Mouse (Mus musculus): ENCODE data around the gene Ctsf. TPM values are rescaled to one million over a fixed set of nuclear protein-coding genes. Genes with fewer than 3 reads are reported as not detected.
A peak's percentile ranks its signal among the peaks of the same experiment; 100 is the strongest.

The Ctsf gene
- polyA plus RNA-seq, 1 experiment from 2014 or later = 15.6 TPM

DNA sequence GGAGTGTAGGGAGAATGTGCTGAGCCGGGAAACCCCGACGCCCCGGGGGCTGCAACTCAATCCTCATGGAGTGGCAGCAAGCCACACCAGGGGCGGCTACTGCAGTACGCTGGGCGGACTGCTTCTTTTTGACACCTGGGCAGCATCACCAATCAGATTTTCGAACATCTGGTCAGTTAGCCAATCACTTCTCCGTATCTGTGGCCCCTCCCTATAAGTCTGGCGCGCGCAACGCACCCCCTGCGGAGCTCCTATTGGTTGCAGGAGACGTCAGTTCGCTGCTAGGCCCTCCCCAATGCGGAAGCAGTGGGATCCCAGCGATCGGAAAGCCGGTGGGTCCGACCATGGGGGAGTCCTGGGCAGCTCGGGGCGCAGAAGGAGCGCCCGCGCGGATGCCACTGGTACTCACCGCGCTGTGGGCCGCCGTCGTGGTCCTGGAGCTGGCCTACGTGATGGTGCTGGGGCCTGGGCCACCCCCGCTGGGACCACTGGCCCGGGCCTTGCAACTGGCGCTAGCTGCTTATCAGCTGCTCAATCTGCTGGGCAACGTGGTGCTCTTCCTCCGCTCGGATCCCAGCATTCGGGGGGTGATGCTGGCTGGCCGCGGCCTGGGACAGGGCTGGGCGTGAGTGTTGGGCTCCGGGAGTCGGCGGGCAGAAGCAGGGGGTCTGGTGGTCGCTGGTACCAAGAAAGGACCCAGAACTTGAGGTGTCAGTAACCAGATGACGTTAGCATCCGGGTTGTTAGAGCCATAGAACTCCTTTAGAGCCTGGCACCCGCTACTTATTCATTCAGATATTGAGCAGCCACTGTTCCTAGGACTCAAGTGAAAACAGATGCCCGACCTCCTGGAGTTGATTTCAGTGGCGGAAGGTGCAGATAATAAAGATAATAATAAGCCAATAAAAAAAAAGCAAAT, 23.7 kb downstream of the Ctsf start, which contains the start of gene Zdhhc24:
Gene Zdhhc24, plus strand, starts transcription at position 264 of the 919 bp plus-strand sequence.
- H3K27me3 ChIP-seq (replicated peaks; ENCODE audit: control insufficient read depth, insufficient read depth, low read length) = 0 out of 2 replicates have a peak, but pooled peaks cover 4% of the 10 kb centered on the region
- under 1% methylated on average over 52 of the region's 52 CpGs for WGBS
- ATAC-seq = peak; percentile 98
- H3K4me1 ChIP-seq (replicated peaks; ENCODE audit: control insufficient read depth, insufficient read depth, low read length) = peaks cover 5% of the 10 kb centered on the region; the same call in 1 of the 2 replicates
- TF ChIP-seq CTCF (IDR thresholded peaks at IDR 0.05; ENCODE audit: low read depth) = no peak
- H3K9me3 ChIP-seq (ENCODE audit: control insufficient read depth) = no peaks in the 10 kb centered on the region
- H3K36me3 ChIP-seq (ENCODE audit: control insufficient read depth, insufficient read depth) = peaks cover 10% of the 10 kb centered on the region; the same call in 1 of the 2 replicates
- peak within 1 kb of the TSS; percentile 86 for H3K4me2 ChIP-seq (replicated peaks; ENCODE audit: low read depth)
- H3K27ac ChIP-seq (ENCODE audit: low read depth, low read length) = no peak within 1 kb of the TSS; the same call in 1 of the 2 replicates
- peak within 1 kb of the TSS; percentile 76 for H3K9ac ChIP-seq (ENCODE audit: low read depth, low read length)
- H3K4me3 ChIP-seq (ENCODE audit: low read depth, low read length) = peak within 1 kb of the TSS; percentile 82

DNA sequence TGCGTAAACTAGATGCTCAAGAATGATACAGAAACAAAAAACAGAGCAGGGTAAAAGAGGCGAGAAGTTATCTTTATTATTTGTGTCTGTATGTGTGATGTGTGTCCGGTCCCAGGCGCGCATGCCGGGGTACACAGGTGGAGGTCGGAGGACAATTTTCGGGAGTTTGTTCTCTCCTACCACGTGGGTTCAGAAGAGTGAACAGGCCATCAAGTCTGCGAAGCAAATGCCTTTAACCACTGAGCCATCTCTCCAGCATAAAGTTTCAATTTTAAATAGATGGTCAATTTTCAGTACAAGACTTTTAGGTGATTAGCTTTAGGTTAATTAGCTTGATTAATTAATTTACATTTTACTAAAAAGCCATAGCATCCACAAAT, 24.4 kb downstream of the Ctsf start:
- Histone ChIP-seq H3K27me3 (replicated peaks; ENCODE audit: control insufficient read depth, insufficient read depth, low read length) (0 out of 2 replicates have a peak, but pooled peaks cover 4% of the 10 kb centered on the region), H3K9me3 (ENCODE audit: control insufficient read depth) (no peaks in the 10 kb centered on the region), H3K4me3 (ENCODE audit: low read depth, low read length) (peak overlapping the region; percentile 82), H3K27ac (ENCODE audit: low read depth, low read length) (no peak overlapping the region), H3K36me3 (ENCODE audit: control insufficient read depth, insufficient read depth) (peaks cover 13% of the 10 kb centered on the region; the same call in 1 of the 2 replicates), H3K9ac (ENCODE audit: low read depth, low read length) (peak overlapping the region; percentile 76; the same call in 1 of the 2 replicates), H3K4me2 (replicated peaks; ENCODE audit: low read depth) (peak overlapping the region; percentile 86), H3K4me1 (replicated peaks; ENCODE audit: control insufficient read depth, insufficient read depth, low read length) (peaks cover 5% of the 10 kb centered on the region; the same call in 1 of the 2 replicates)
- 59% methylated on average over 10 of the region's 10 CpGs for WGBS
- no peak for ATAC-seq
- TF ChIP-seq CTCF (IDR thresholded peaks at IDR 0.05; ENCODE audit: low read depth) = no peak

- Histone ChIP-seq H3K9me3 (ENCODE audit: control insufficient read depth) (no peaks in the 10 kb centered on the region), H3K27me3 (replicated peaks; ENCODE audit: control insufficient read depth, insufficient read depth, low read length) (no peaks in the 10 kb centered on the region), H3K9ac (ENCODE audit: low read depth, low read length) (no peak overlapping the region), H3K4me2 (replicated peaks; ENCODE audit: low read depth) (no peak overlapping the region), H3K36me3 (ENCODE audit: control insufficient read depth, insufficient read depth) (peaks cover 13% of the 10 kb centered on the region; the same call in 1 of the 2 replicates), H3K4me1 (replicated peaks; ENCODE audit: control insufficient read depth, insufficient read depth, low read length) (no peaks in the 10 kb centered on the region), H3K4me3 (ENCODE audit: low read depth, low read length) (no peak overlapping the region), H3K27ac (ENCODE audit: low read depth, low read length) (no peak overlapping the region)
- WGBS = 86% methylated on average over 4 of the region's 4 CpGs
- TF ChIP-seq CTCF (IDR thresholded peaks at IDR 0.05; ENCODE audit: low read depth) = no peak
- no peak for ATAC-seq
These were observed 29.0 kb downstream of the Ctsf start for GRCm38 (mm10) chr19:4883961-4884360.

GRCm38 (mm10) chr19:4889791-4890190, 34.9 kb downstream of the Ctsf start:
- ATAC-seq = no peak
- Histone ChIP-seq H3K27me3 (replicated peaks; ENCODE audit: control insufficient read depth, insufficient read depth, low read length) (no peaks in the 10 kb centered on the region), H3K4me1 (replicated peaks; ENCODE audit: control insufficient read depth, insufficient read depth, low read length) (no peaks in the 10 kb centered on the region), H3K4me2 (replicated peaks; ENCODE audit: low read depth) (no peak overlapping the region), H3K9ac (ENCODE audit: low read depth, low read length) (no peak overlapping the region), H3K27ac (ENCODE audit: low read depth, low read length) (no peak overlapping the region), H3K36me3 (ENCODE audit: control insufficient read depth, insufficient read depth) (no peaks in the 10 kb centered on the region), H3K9me3 (ENCODE audit: control insufficient read depth) (no peaks in the 10 kb centered on the region), H3K4me3 (ENCODE audit: low read depth, low read length) (no peak overlapping the region)
- TF ChIP-seq CTCF (IDR thresholded peaks at IDR 0.05; ENCODE audit: low read depth) = no peak
- 85% methylated on average over 10 of the region's 10 CpGs for WGBS

DNA sequence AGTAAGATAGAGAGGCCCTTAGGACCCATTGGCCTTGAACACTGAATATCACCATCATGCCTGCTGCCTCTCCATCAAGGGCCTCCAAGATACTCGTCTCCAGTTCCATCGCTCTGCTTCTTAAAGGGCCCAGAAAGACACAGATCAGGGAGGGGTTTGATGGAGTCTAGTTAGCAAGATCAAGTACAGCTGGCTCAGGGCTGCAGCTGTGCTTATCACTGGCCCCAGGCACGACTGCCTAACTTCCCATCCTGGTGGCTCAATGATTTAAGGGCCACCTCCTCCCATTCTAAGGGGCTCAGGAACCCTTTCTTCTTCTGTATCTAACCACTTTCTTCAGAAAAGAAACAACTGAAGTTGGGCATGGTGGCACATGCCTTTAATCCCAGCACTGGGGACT, 36.9 kb downstream of the Ctsf start:
- no peak overlapping the region for H3K27ac ChIP-seq (ENCODE audit: low read depth, low read length)
- H3K4me3 ChIP-seq (ENCODE audit: low read depth, low read length) = no peak overlapping the region
- H3K9me3 ChIP-seq (ENCODE audit: control insufficient read depth) = no peaks in the 10 kb centered on the region
- TF ChIP-seq CTCF (IDR thresholded peaks at IDR 0.05; ENCODE audit: low read depth) = no peak
- no peaks in the 10 kb centered on the region for H3K36me3 ChIP-seq (ENCODE audit: control insufficient read depth, insufficient read depth)
- WGBS = 68% methylated on average over 3 of the region's 3 CpGs
- H3K9ac ChIP-seq (ENCODE audit: low read depth, low read length) = no peak overlapping the region
- no peaks in the 10 kb centered on the region for H3K4me1 ChIP-seq (replicated peaks; ENCODE audit: control insufficient read depth, insufficient read depth, low read length)
- ATAC-seq = no peak
- no peak overlapping the region for H3K4me2 ChIP-seq (replicated peaks; ENCODE audit: low read depth)
- H3K27me3 ChIP-seq (replicated peaks; ENCODE audit: control insufficient read depth, insufficient read depth, low read length) = no peaks in the 10 kb centered on the region

DNA sequence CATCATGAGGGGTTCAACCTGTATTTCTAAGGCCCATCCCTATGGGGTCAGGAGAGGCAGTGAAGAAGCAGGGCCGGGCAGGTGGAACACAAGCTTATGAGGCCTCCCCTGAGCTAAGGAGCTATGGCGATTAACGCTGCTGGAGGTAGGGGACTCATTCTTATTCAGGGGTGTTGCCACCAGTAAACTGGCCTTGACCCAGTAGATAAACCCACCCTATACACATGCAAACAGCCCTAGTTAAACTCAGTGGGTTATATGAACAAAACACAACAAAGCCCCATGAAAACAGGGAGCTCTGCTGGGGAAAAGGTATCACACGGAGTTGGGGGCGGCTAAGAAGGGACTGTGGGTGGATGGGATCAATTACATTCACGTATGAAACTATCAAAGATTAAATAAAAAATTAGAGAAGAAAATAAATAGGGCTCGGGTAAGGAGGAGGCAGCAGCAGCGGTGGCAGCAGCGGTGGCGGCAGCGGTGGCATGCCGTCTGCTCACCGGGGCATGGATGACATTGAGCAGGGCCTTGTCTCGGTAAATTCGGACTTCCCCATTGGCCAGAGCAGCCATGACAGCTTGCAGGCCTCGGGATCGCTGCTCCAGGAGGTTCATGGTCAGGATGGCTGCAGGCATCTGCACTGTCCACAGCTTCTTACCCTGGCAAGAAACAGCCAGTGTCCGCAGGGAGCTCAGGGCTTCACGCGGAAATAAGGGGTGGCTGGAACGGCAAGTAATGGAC, 42.0 kb downstream of the Ctsf start:
- Histone ChIP-seq H3K9me3 (ENCODE audit: control insufficient read depth) (no peaks in the 10 kb centered on the region), H3K27me3 (replicated peaks; ENCODE audit: control insufficient read depth, insufficient read depth, low read length) (no peaks in the 10 kb centered on the region), H3K27ac (ENCODE audit: low read depth, low read length) (no peak overlapping the region), H3K4me2 (replicated peaks; ENCODE audit: low read depth) (no peak overlapping the region), H3K4me1 (replicated peaks; ENCODE audit: control insufficient read depth, insufficient read depth, low read length) (no peaks in the 10 kb centered on the region), H3K36me3 (ENCODE audit: control insufficient read depth, insufficient read depth) (no peaks in the 10 kb centered on the region), H3K4me3 (ENCODE audit: low read depth, low read length) (no peak overlapping the region), H3K9ac (ENCODE audit: low read depth, low read length) (no peak overlapping the region)
- TF ChIP-seq CTCF (IDR thresholded peaks at IDR 0.05; ENCODE audit: low read depth) = no peak
- no peak for ATAC-seq
- WGBS = 62% methylated on average over 21 of the region's 21 CpGs

All from intestine, postnatal 0 days (tissue).